Mouse (Mus musculus) liver (tissue): ENCODE results near the gene Vps45.
A peak's percentile ranks its signal among the peaks of the same experiment; 100 is the strongest.
"Not testable (repeated sequence)": the region's sequence is repeated elsewhere in the genome, so short reads cannot be mapped to it uniquely, and the experiment has no call there.

Experiments used
- DNase-seq: peaks from one replicate; pipeline ENCODE4 v3.0.0-alpha.2; 2020; ENCODE audit warnings: mixed read lengths

Gene Vps45

GRCm38 (mm10) chr3:96078066-96078465 is 19.8 kb upstream of the Vps45 start:
- DNase-seq = no peak

GRCm38 (mm10) chr3:96072921-96073486 is 14.7 kb upstream of the Vps45 start:
- no peak for DNase-seq

DNA sequence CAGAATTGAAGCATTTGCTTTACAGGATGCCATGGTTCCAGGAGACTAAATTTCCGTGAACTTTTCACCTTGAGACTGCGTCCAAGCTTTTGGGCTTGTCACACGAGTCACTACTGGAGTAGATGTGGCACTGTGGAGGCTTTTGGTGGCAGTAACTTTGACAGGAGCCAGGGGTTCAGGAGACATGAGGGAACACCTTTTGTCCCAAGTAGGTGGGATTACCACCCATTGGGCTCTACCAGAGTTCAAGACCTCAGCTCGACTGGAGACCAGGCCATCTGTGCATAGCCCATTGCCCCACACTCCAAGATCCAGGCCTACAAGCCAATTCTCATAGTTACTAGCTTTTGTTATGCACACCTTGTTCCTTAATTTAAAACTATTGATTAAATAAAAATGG is 12.0 kb upstream of the Vps45 start:
- no peak for DNase-seq

DNA sequence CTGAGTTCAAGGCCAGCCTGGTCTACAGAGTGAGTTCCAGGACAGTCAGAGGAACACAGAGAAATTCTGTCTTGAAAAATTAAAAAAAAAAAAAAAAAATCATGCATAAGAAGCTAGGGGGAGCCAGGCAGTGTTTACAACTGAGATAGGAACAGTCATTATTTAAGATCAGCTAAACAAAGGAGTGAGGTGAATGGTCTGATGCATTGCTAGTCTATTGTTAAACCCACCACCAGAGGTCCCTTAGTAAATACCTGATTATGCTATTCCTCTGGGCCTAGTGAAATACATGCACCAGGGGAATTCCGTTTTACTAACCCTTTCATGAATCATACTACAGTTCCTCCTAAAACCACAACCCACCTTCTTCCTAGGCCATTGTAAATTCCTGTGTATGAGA is 11.3 kb upstream of the Vps45 start:
- DNase-seq = no peak

GRCm38 (mm10) chr3:96069046-96069445 is 10.8 kb upstream of the Vps45 start:
- DNase-seq = no peak

DNA sequence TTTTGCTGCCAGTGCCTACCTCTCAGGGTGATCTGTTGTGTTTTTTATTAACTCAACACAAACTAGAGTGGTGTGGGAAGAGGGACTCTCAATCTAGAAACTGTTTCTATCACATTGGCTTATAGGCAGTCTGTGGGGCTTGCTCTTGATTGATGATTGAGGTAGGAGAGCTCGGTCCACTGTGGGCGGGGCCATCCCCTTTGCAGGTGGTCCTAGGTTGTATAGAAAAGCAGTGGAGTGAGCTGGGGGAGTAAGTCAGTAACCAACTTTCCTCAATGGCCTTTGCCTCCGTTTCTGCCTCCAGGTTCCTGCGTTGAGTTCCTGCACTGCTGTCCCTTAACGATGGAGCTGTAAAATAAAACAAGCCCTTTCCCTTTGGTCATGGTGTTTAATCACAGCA is 8.5 kb upstream of the Vps45 start:
- DNase-seq = no peak

DNA sequence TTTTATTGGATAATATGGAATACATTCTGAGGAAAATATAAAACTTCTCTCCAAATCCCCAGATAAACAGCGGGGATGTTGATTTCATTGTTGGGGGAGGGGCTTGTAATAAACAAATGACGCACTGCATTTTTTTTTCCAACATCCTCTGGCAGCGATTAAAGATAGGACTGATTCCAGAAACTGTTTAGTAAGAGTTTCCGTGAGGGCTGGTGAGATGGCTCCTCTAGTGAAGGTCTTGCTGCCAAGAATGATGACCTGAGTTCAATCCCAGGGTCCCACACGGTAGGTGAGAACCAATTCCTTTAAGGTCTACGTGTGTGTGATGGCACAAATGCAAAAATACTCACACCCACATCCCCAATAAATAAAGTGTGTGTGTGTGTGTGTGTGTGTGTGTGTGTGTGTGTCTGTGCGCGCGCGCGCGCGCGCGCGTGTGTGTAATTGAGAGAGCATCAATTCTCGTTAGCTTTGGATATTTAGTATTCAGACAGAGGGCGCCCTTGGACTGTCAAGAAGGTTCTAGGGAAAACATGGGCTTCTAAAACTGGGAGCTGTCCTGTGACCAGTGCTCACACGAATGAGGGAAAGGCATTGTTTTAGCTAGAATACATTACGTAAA is 7.6 kb upstream of the Vps45 start:
- peak; percentile 50 for DNase-seq

GRCm38 (mm10) chr3:96065147-96065546 is 6.9 kb upstream of the Vps45 start:
- DNase-seq = no peak

- DNase-seq = no peak
Measured at GRCm38 (mm10) chr3:96064217-96064616, 6.0 kb upstream of the Vps45 start.

GRCm38 (mm10) chr3:96063299-96063698 is 5.0 kb upstream of the Vps45 start:
- DNase-seq = no peak

- no peak for DNase-seq
Measured at GRCm38 (mm10) chr3:96060146-96060545, 1.9 kb upstream of the Vps45 start.

GRCm38 (mm10) chr3:96057747-96058204 is 490 bp downstream of the Vps45 start:
- DNase-seq = peak; percentile 88

GRCm38 (mm10) chr3:96056031-96056430 is 2.2 kb downstream of the Vps45 start:
- DNase-seq = no peak

- no peak for DNase-seq
Measured at GRCm38 (mm10) chr3:96055294-96055693, 3.0 kb downstream of the Vps45 start.

- DNase-seq = no peak
Measured at GRCm38 (mm10) chr3:96051839-96052238, 6.4 kb downstream of the Vps45 start.

DNA sequence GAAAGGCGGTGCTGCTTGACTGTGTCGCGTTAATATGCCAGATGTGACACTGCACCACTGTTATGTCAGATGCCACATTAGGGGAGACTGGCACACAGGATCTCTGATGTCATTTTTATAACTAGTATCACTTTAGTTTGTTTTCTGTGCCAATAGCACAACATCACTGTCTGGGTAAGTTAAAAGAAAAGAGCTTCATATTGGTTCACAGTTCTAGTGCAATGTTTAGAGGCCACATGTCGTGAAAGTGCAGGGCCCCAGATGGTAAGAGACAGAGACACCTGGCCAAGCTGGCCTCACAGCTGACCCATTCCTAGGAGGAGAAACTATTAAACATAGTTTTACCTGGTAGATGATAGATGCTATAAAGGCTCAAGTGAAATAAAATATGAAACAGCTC is 7.1 kb downstream of the Vps45 start:
- DNase-seq = no peak

- DNase-seq = no peak
Measured at GRCm38 (mm10) chr3:96050779-96051178, 7.5 kb downstream of the Vps45 start.

DNA sequence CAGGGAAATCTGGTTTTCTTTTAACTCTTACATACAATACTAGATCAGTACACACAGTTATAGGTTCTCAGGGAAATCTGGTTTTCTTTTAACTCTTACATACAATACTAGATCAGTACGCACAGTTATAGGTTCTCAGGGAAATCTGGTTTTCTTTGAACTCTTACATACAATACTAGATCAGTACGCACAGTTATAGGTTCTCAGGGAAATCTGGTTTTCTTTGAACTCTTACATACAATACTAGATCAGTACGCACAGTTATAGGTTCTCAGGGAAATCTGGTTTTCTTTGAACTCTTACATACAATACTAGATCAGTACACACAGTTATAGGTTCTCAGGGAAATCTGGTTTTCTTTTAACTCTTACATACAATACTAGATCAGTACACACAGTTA is 13.7 kb downstream of the Vps45 start:
- DNase-seq = not testable (repeated sequence)

DNA sequence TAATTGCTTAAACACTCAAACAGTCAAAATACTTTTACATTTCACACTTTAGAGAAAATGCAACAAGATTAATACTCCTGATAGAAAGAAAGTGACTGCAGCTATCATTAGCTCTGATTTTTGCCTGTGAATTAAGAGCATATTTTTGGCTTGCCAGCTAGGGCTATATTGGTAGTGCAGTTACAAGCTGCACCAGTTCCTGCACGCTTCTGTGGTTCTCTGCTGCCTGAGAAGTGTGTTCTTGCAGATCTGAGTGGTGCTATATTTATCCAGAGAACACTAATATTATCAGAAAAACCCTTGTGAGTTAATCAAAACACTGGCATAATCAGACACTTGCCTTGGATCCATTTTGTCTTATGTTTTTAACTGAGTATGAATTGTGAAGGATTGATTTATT is 15.2 kb downstream of the Vps45 start:
- no peak for DNase-seq

GRCm38 (mm10) chr3:96041079-96041478 is 17.2 kb downstream of the Vps45 start:
- DNase-seq = no peak

GRCm38 (mm10) chr3:96040663-96041006 is 17.6 kb downstream of the Vps45 start:
- DNase-seq = no peak

DNA sequence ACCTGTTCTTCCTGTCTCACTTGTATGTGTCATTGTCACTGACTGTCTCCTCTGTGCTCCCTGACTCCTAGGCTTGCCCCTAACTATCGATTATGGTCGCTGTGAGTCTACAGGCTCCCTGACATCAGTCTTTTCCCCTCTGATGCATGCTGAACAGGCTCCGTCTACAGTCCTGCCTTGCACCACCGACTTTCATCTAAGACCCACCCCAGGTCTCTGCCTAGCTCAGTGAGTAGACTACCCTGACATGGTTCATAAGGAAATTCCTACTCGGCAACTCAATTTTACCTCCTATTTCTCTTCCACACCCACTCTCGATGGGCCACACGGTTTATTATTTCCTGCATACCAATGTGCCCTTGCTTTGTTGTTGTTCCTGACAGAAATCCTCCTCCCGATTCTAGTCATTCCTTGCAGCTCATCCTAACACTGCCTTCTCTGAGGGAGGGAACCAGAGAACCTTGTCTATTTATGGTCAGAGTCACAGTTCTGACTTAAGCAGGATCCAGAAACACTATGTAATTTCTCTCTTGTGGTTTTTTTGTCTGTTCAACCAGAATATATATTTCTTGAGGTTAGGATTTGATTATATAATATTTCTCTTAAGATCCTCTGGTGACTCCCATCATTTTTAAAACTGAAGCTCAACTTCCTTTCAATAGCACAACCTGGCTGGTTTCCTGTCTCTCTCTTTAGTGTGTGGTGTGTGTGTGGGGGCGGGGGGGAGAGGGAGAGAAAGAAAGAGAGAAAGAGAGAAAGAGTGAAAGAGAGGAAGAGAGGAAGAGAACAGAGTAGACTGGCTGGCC is 18.2 kb downstream of the Vps45 start:
- DNase-seq = no peak

GRCm38 (mm10) chr3:96038851-96039250 is 19.4 kb downstream of the Vps45 start:
- no peak for DNase-seq

GRCm38 (mm10) chr3:96038156-96038555 is 20.1 kb downstream of the Vps45 start:
- no peak for DNase-seq
